Mouse (Mus musculus) G1E (cell line): ENCODE results near the gene Actn3. TPM values are rescaled to one million over a fixed set of nuclear protein-coding genes. Genes with fewer than 3 reads are reported as not detected.

Source experiments
- ATAC-seq: 2 replicates; pipeline ENCODE4 v1.8.0; 2016; ENCODE audit warnings: mild to moderate bottlenecking; ENCODE audit not compliant: insufficient number of reproducible peaks, poor library complexity, low FRiP score, severe bottlenecking; ENCODE audit errors: extremely low read depth
- DNase-seq: peaks from one replicate; pipeline ENCODE4 v3.0.0; 2012; ENCODE audit warnings: low spot score
- H3K27me3 ChIP-seq: 2 replicates; pipeline ENCODE4 v1.6.1; 2012; ENCODE audit warnings: mild to moderate bottlenecking, low read length, inconsistent platforms; ENCODE audit not compliant: insufficient read depth
- H3K36me3 ChIP-seq: replicated peaks from 2 replicates; pipeline ENCODE3; 2012; ENCODE audit warnings: mild to moderate bottlenecking, inconsistent platforms
- H3K4me1 ChIP-seq: 2 replicates; pipeline ENCODE4 v1.6.1; 2012; ENCODE audit warnings: low read depth, low read length, inconsistent platforms, mixed read lengths; ENCODE audit not compliant: insufficient read depth
- H3K4me3 ChIP-seq: 2 replicates; pipeline ENCODE4 v1.5.1; 2012; ENCODE audit warnings: low read depth, mild to moderate bottlenecking, inconsistent platforms, low read length, moderate library complexity, mixed read lengths
- H3K9me3 ChIP-seq: replicated peaks from 2 replicates; pipeline ENCODE4 v1.6.1; 2012; ENCODE audit warnings: inconsistent platforms
- CTCF ChIP-seq: IDR thresholded peaks from 2 replicates; pipeline ENCODE4 v1.5.1; 2012; ENCODE audit warnings: low read depth, low read length, inconsistent platforms, mixed read lengths
- GATA1 ChIP-seq: IDR thresholded peaks from 2 replicates; pipeline ENCODE4 v1.6.1; 2012; ENCODE audit warnings: borderline replicate concordance, low read length, inconsistent platforms, mixed read lengths
- GATA2 ChIP-seq: IDR thresholded peaks from 2 replicates; pipeline ENCODE4 v1.6.1; 2012; ENCODE audit warnings: low read depth, low read length, inconsistent platforms, borderline replicate concordance
- POLR2AphosphoS5 ChIP-seq: IDR thresholded peaks from 2 replicates; pipeline ENCODE4 v1.6.1; 2012; ENCODE audit warnings: low read depth, low read length, inconsistent platforms; ENCODE audit not compliant: insufficient replicate concordance
- TAL1 ChIP-seq: conservative IDR thresholded peaks from 2 replicates; pipeline ENCODE4 v1.6.1; 2012; ENCODE audit warnings: low read depth, low read length, inconsistent platforms, mixed read lengths
- polyA plus RNA-seq: library from polyadenylated mRNA; stranded (reverse); fragments of >175 nt; gene quantifications from 2 replicates; pipeline ENCODE4 v1.2.3, GENCODE M21; 2012
- total RNA-seq, 2 experiments: library from RNA; stranded (forward) in 1 of 2; stranded (reverse) in 1 of 2; fragments of 200-1000 nt in 1 of 2; fragments of >200 nt in 1 of 2; fragmentation: Nextera tagmentation in 1 of 2; gene quantifications; 2 replicates each; pipeline ENCODE4 v1.2.3; 2014 to 2017

Actn3 gene
- total and polyA plus RNA-seq, 3 experiments, result 0.03 to 0.16 TPM; not detected in 1

DNA sequence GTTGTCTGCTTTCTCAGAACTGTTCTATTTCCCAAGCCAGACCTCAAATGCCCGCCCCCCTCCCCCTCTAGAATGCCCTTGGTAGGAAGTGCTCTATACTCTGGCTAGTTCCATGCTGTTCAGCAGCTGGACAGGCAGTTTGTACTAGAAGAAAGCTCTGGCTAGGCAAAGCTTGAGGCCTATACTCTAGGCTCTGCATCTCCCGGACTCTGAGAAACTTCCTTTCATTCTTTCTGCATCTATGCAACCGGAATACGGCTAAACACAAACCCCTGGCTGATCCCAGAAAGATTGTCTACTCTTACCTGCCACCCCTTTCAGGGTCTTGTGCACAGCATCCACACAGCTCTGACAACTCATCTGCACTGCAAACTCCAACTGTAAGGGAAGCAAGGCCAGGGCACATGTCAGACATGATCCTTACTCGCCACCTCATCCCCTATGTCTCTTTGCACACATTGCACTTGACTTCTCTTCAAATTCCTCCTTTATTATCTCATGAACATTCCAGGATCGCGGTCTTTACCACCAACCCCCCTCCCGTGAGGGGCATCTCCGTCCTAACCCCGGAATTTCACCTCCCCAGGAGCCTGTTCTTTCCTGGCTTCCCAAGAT, 39.1 kb downstream of the Actn3 start:
- Histone ChIP-seq H3K4me3 (peak overlapping the region; percentile 75), H3K27me3 (peaks cover 26% of the 10 kb centered on the region), H3K36me3 (peaks cover 35% of the 10 kb centered on the region), H3K9me3 (no peaks in the 10 kb centered on the region), H3K4me1 (peaks cover 32% of the 10 kb centered on the region)
- DNase-seq (peak; percentile 25), ATAC-seq (no peak)
- TF ChIP-seq GATA2 (no peak), GATA1 (no peak), POLR2AphosphoS5 (no peak)

DNA sequence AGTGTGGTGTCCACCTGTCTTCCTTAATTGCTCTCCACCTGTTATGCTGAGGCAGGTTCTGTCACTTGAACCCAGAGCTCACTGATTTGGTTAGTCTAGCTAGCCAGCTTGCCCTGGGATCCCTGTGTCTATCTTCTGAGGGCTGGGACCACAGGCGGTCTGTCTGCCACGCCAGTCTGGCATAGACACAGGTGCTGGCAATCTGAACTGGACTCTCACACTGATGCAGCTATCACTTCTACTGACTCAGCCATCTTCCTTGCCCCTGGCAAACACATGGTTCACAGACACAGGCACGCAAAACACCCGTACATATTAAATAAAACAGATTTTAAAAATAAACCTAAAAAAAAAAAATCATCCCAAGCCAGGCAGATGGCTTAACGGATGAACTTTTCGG, 40.7 kb downstream of the Actn3 start:
- no peak for DNase-seq
- Histone ChIP-seq H3K27me3 (peaks cover 22% of the 10 kb centered on the region), H3K4me1 (peaks cover 34% of the 10 kb centered on the region), H3K9me3 (no peaks in the 10 kb centered on the region), H3K36me3 (peaks cover 51% of the 10 kb centered on the region), H3K4me3 (no peak overlapping the region)
- TF ChIP-seq GATA2, result no peak
- no peak for TF ChIP-seq TAL1
- TF ChIP-seq POLR2AphosphoS5, result no peak
- TF ChIP-seq GATA1, result no peak
- no peak for TF ChIP-seq CTCF
- no peak for ATAC-seq

DNA sequence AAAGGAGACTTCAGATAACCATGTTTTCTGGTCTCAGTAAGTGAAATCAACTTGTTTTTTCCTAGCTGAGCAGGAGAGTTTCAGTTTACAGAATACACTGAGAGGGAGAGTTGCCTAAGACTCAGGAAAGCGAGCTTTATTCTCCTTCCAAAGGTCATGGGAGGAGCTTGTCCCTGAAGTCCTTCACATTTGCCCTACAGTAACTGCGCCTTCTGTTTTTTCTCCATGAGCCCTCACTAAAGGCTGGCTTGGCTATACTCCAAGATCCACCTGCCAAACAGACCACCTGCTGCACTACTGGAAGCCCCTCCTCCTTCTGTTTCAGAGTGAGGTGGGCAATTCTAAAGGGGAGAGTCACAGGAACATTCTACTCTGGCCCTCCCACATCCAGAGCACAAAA, 41.6 kb downstream of the Actn3 start:
- TF ChIP-seq POLR2AphosphoS5, result no peak
- TF ChIP-seq GATA2, result no peak
- no peak for TF ChIP-seq TAL1
- no peak for TF ChIP-seq GATA1
- no peak for TF ChIP-seq CTCF
- Histone ChIP-seq H3K4me3 (no peak overlapping the region), H3K36me3 (peaks cover 59% of the 10 kb centered on the region), H3K4me1 (peaks cover 32% of the 10 kb centered on the region), H3K9me3 (no peaks in the 10 kb centered on the region), H3K27me3 (peaks cover 13% of the 10 kb centered on the region)
- no peak for DNase-seq
- no peak for ATAC-seq

DNA sequence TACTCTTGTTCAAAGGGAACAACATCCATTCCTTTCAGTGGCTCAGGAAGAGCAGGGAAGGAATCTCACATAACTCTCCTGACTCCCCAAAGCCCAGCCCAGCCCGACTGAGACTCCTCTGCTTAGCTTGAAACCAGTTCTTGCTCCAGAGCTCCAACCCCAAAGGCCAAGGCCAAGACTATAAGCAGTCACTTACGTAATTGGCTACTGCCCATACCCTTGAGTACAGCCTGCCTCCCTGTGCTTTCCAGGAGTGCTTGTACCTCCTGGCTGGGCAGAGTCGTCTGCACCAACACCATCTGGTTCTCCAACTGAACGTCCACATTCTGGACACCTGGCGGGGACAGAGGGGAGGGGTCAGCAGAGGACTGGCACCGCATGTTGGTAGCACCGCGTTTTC, 43.7 kb downstream of the Actn3 start:
- DNase-seq (no peak), ATAC-seq (no peak)
- peaks cover 80% of the 10 kb centered on the region for H3K36me3 ChIP-seq
- TF ChIP-seq CTCF, result no peak
- H3K4me1 ChIP-seq, result peaks cover 19% of the 10 kb centered on the region
- H3K9me3 ChIP-seq, result no peaks in the 10 kb centered on the region
- no peaks in the 10 kb centered on the region for H3K27me3 ChIP-seq
- H3K4me3 ChIP-seq, result no peak overlapping the region

DNA sequence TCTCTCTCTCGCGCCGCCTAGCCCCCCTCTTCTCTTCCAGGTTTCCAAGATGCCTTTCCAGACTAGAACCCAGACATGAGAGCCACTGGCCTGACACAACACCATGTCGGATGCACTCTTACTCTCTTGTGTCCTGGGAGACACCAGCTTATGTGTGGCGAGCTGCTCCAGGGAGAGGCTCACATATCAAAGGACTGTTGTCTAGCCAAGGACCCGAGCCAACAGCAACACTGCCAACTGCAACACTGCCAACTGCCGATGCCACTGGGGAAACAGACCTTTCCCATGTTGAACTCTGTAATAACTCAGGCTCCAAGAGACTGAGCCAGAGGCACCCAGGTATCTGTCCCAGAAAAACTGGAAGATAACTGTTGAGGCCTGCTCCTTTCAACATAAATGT, 48.6 kb downstream of the Actn3 start:
- no peak for DNase-seq
- no peaks in the 10 kb centered on the region for H3K27me3 ChIP-seq
- H3K4me3 ChIP-seq, result no peak overlapping the region
- H3K36me3 ChIP-seq, result peaks cover 94% of the 10 kb centered on the region
- peaks cover 3% of the 10 kb centered on the region; the same call in 1 of the 2 replicates for H3K4me1 ChIP-seq
- no peaks in the 10 kb centered on the region for H3K9me3 ChIP-seq
- ATAC-seq, result no peak
- no peak for TF ChIP-seq CTCF
- TF ChIP-seq POLR2AphosphoS5, result no peak
- TF ChIP-seq GATA1, result no peak
- TF ChIP-seq TAL1, result no peak
- no peak for TF ChIP-seq GATA2

DNA sequence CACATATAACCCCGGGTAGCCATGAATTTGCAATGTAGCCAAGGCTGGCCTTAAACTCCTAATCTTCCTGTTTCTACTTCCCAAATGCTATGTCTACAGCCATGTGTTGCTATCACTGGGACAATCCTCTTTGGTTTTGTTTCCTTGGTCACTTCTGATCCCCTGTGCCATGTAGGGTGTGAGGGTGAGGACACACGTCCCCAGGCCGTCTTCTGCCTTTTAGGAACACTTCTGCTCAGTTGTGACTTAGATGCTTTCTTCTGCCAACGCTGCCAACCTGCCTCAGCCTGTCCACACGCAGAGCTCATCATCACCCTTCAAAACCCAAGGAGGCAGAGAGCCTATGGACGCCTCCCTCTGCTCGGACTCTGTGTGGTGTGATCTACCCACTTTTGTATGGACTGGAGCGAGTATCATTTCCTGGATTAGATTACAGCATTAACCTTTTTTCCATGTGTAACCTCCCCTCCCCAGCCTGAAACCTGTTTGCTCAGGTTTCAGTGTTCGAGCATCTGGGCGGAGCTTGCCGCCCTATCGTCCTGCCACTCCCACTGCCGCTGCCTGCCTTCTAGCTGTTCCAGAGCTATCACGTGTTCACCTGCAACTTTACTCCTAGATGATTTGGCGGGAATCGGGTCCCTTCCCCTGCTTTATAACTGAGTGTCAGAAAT, 49.1 kb downstream of the Actn3 start:
- ATAC-seq (no peak), DNase-seq (no peak)
- Histone ChIP-seq H3K4me1 (peaks cover 3% of the 10 kb centered on the region; the same call in 1 of the 2 replicates), H3K4me3 (no peak overlapping the region), H3K36me3 (peaks cover 89% of the 10 kb centered on the region), H3K9me3 (no peaks in the 10 kb centered on the region), H3K27me3 (no peaks in the 10 kb centered on the region)
- no peak for TF ChIP-seq TAL1
- TF ChIP-seq GATA2, result no peak
- TF ChIP-seq GATA1, result no peak
- no peak for TF ChIP-seq CTCF
- TF ChIP-seq POLR2AphosphoS5, result no peak
